Mouse (Mus musculus) liver, adult 2 months (tissue): ENCODE data around the gene Hist1h2ak. TPM values are rescaled to one million over a fixed set of nuclear protein-coding genes. Genes with fewer than 3 reads are reported as not detected.
"Not testable (repeated sequence)": the region's sequence is repeated elsewhere in the genome, so short reads cannot be mapped to it uniquely, and the experiment has no call there.

Experiments
- DNase-seq: peaks from one replicate; pipeline ENCODE4 v3.0.0-alpha.2; 2011; ENCODE audit warnings: low read depth, low spot score; ENCODE audit errors: extremely low read depth
- H3K27ac ChIP-seq: fragments of 200-500 bp; replicated peaks from 2 replicates; pipeline ENCODE4 v1.5.1; 2012; ENCODE audit warnings: low read depth, mild to moderate bottlenecking, control low read depth, inconsistent platforms, low read length; ENCODE audit not compliant: insufficient read depth
- H3K27me3 ChIP-seq: fragments of 200-500 bp; 2 replicates; pipeline ENCODE4 v1.6.1; 2012; ENCODE audit warnings: mild to moderate bottlenecking, moderate library complexity, low read length, inconsistent platforms; ENCODE audit not compliant: control insufficient read depth, insufficient read depth
- H3K36me3 ChIP-seq: fragments of 200-500 bp; 2 replicates; pipeline ENCODE4 v1.6.1; 2012; ENCODE audit warnings: low read length, inconsistent platforms; ENCODE audit not compliant: control insufficient read depth, insufficient read depth
- H3K4me1 ChIP-seq: fragments of 200-500 bp; 2 replicates; pipeline ENCODE4 v1.6.1; 2011; ENCODE audit warnings: low read length; ENCODE audit not compliant: control insufficient read depth, insufficient read depth
- H3K4me3 ChIP-seq: fragments of 200-500 bp; 2 replicates; pipeline ENCODE4 v1.5.1; 2011; ENCODE audit warnings: low read depth, mild to moderate bottlenecking, control low read depth, low read length, moderate library complexity; ENCODE audit not compliant: insufficient read depth
- H3K79me2 ChIP-seq: fragments of 200-500 bp; 2 replicates; pipeline ENCODE4 v1.6.1; 2012; ENCODE audit warnings: inconsistent platforms, mild to moderate bottlenecking, low read length, moderate library complexity; ENCODE audit not compliant: control insufficient read depth, insufficient read depth
- H3K9ac ChIP-seq: fragments of 200-500 bp; 2 replicates; pipeline ENCODE4 v1.6.1; 2012; ENCODE audit warnings: low read depth, mild to moderate bottlenecking, control low read depth, inconsistent platforms, low read length
- CTCF ChIP-seq: fragments of 200-500 bp; IDR thresholded peaks from 2 replicates; pipeline ENCODE4 v1.5.1; 2011; ENCODE audit warnings: low read depth, low read length, control low read depth
- POLR2A ChIP-seq: fragments of 200-500 bp; IDR thresholded peaks from 2 replicates; pipeline ENCODE4 v1.6.1; 2011; ENCODE audit warnings: low read length, control low read depth; ENCODE audit not compliant: insufficient read depth; ENCODE audit errors: extremely low read depth
- WGBS: fragments of 180-500 bp; shearing (Covaris S2); methylation state at CpG from one replicate; pipeline ENCODE4 v1.1.7; 2018; 5-methylcytosine and 5-hydroxymethylcytosine counted together
- polyA plus RNA-seq: library from polyadenylated mRNA; depleted of rRNA; stranded (reverse); fragments of >200 nt; gene quantifications from 2 replicates; pipeline ENCODE4 v1.2.3, GENCODE M21; 2012
- total RNA-seq: library from RNA; depleted of rRNA; stranded (reverse); fragments of >200 nt; gene quantifications from 2 replicates; pipeline ENCODE4 v1.2.3, GENCODE M21; 2014

Gene Hist1h2ak
- total and polyA plus RNA-seq, 2 experiments: 3.3 TPM; not detected in 1

DNA sequence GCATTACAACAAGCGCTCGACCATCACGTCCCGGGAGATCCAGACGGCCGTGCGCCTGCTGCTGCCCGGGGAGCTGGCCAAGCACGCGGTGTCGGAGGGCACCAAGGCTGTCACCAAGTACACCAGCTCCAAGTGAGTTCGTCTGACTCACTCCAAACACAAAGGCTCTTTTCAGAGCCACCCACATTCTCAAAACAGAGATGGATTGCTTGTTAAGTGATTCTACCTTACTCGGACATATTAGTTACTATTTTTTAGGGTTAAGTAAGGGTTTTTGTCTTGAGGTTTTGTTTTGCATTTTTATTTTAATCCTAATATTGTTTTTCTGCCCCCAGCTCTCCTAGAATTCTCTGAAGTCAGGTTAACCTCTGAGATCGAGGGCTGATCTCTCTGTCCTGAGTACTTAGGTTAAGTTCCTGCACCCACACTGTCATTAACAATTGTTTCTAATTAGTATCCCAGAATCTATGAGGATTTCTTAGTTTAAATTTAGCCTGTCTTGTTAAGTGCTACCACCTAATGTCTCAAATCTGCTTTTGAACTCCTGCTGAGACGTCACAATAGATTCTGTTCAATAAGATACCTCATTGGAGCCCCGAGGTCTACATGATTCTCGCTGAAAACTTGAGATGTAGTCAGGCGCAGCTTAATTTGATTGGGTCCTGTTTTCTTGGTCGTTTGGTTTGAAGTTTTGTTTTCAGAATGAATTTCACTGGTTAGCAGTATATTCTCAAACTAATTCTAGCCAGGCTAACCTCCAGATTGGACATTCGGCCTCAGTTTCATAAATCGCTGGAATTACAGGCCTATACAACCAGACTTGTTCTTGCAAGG, 34.4 kb upstream of the Hist1h2ak start:
- Histone ChIP-seq H3K9ac (no peak overlapping the region), H3K4me1 (peaks cover 2% of the 10 kb centered on the region; the same call in 1 of the 2 replicates), H3K27ac (no peak overlapping the region), H3K4me3 (no peak overlapping the region), H3K36me3 (no peaks in the 10 kb centered on the region), H3K27me3 (no peaks in the 10 kb centered on the region; the same call in 1 of the 2 replicates), H3K79me2 (no peaks in the 10 kb centered on the region)
- no peak for DNase-seq
- TF ChIP-seq CTCF (no peak), POLR2A (no peak)
- WGBS: 48% methylated on average over 16 of the region's 21 CpGs

DNA sequence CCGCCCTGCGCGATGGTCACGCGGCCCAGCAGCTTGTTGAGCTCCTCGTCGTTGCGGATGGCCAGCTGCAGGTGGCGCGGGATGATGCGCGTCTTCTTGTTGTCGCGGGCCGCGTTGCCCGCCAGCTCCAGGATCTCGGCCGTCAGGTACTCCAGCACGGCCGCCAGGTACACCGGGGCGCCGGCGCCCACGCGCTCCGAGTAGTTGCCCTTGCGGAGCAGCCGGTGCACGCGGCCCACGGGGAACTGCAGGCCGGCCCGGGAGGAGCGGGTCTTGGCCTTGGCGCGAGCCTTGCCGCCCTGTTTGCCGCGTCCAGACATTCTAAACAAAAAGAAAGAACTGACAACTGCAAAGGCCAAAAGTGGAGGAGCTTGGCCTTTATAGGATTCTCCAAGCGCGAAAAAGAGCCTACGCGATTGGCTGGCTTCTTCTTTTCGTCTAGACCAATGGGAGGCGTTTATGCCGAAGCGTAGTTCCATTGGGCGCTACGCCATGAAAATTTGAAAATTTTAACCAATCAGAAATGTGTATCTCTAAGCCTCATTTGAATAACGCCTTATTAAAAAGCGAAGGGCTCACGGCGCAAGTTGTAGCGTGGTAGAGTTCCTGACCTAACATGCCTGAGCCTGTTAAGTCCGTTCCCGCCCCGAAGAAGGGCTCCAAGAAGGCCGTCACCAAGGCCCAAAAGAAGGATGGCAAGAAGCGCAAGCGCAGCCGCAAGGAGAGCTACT, 33.4 kb upstream of the Hist1h2ak start, which contains the start of the genes Hist1h2an and Hist1h2bp:
Gene Hist1h2an, minus strand, starts transcription at position 320 of the 731 bp plus-strand sequence.
Gene Hist1h2bp, plus strand, starts transcription at position 563 of the 731 bp plus-strand sequence.
- Histone ChIP-seq H3K4me3 (peak within 1 kb of the TSS; percentile 44; the same call in 1 of the 2 replicates), H3K9ac (peak within 1 kb of the TSS; percentile 60; the same call in 1 of the 2 replicates)
- WGBS: under 1% methylated on average over 43 of the region's 63 CpGs
- H3K27me3 ChIP-seq, H3K36me3 ChIP-seq, H3K27ac ChIP-seq, H3K4me1 ChIP-seq, H3K79me2 ChIP-seq: not testable (repeated sequence)
- peak; percentile 77 for DNase-seq

DNA sequence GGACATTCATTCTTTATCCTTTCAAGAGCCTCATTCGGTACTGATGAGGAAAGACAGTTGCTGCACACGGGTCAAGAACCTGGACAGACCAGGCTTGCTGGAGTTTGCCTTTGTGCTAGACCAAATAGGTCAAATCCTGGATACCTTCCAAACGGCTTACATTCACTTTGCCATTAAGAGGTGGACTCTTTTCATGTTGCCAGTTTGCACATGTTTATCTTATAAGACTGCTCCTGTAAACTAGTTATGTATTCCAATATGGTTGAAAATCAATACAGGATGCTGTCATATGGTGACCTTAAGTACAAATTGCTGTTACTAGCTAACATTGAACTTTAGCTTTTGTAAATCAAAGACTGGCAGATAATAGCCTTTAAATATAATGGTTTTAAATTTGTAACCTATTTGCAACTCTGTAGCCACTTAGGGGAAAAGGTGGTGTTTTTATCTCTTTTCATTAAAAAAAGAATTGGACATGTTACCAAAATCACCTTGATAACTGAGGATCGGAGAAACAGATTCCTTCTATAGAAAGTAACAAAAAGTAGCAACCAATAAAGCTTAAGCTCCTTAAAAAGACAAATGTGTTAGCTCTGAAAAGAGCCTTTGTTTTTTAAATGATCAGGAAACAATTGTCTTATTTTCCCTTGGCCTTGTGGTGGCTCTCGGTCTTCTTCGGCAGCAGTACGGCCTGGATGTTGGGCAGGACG, 32.7 kb upstream of the Hist1h2ak start:
- DNase-seq: no peak
- H3K36me3 ChIP-seq: no peaks in the 10 kb centered on the region
- no peak overlapping the region for H3K27ac ChIP-seq
- 12% methylated on average over 8 of the region's 8 CpGs for WGBS
- peak overlapping the region; percentile 44; the same call in 1 of the 2 replicates for H3K4me3 ChIP-seq
- peaks cover 4% of the 10 kb centered on the region for H3K4me1 ChIP-seq
- H3K27me3 ChIP-seq: no peaks in the 10 kb centered on the region; the same call in 1 of the 2 replicates
- H3K9ac ChIP-seq: peak overlapping the region; percentile 60; the same call in 1 of the 2 replicates
- no peak for TF ChIP-seq POLR2A
- TF ChIP-seq CTCF: no peak
- H3K79me2 ChIP-seq: no peaks in the 10 kb centered on the region

DNA sequence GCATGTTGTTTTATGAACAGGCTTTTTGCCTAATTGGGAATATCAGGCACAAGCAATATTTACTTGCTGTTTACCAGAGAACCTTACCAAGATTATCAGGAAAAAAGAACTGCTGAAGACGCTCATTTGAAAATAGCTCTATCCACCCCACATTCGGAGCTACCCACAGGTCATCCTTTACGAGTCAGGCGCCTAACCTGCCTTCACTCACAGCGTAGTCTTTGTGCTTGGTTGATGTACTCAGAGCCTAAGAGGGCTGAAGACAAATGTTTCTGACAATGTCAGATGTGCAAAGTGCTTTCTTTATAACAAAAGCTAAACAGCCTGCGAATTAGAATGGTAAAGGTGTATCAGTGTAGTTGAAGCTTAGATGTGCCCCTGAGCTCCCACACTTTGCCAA, 30.7 kb upstream of the Hist1h2ak start:
- H3K36me3 ChIP-seq: no peaks in the 10 kb centered on the region
- H3K79me2 ChIP-seq: no peaks in the 10 kb centered on the region
- peaks cover 8% of the 10 kb centered on the region for H3K4me1 ChIP-seq
- 75% methylated on average over 6 of the region's 6 CpGs for WGBS
- no peak for DNase-seq
- H3K27ac ChIP-seq: no peak overlapping the region
- no peaks in the 10 kb centered on the region; the same call in 1 of the 2 replicates for H3K27me3 ChIP-seq
- H3K9ac ChIP-seq: no peak overlapping the region
- H3K4me3 ChIP-seq: no peak overlapping the region
- TF ChIP-seq POLR2A: no peak
- TF ChIP-seq CTCF: no peak

- DNase-seq: no peak
- Histone ChIP-seq H3K4me1 (peaks cover 8% of the 10 kb centered on the region), H3K4me3 (peak overlapping the region; percentile 42; the same call in 1 of the 2 replicates), H3K9ac (no peak overlapping the region), H3K79me2 (no peaks in the 10 kb centered on the region), H3K36me3 (no peaks in the 10 kb centered on the region), H3K27ac (no peak overlapping the region), H3K27me3 (no peaks in the 10 kb centered on the region; the same call in 1 of the 2 replicates)
- 7% methylated on average over 9 of the region's 9 CpGs for WGBS
- TF ChIP-seq POLR2A (no peak), CTCF (no peak)
Measured at GRCm38 (mm10) chr13:21783734-21784161, 30.1 kb upstream of the Hist1h2ak start.
